Mouse (Mus musculus): ENCODE results near the gene Afmid. TPM values are rescaled to one million over a fixed set of nuclear protein-coding genes. Genes with fewer than 3 reads are reported as not detected.
A peak's percentile ranks its signal among the peaks of the same experiment; 100 is the strongest.

Afmid gene
- total and polyA plus RNA-seq, 3 experiments, result 5.0 to 7.5 (median 7.3) TPM

DNA sequence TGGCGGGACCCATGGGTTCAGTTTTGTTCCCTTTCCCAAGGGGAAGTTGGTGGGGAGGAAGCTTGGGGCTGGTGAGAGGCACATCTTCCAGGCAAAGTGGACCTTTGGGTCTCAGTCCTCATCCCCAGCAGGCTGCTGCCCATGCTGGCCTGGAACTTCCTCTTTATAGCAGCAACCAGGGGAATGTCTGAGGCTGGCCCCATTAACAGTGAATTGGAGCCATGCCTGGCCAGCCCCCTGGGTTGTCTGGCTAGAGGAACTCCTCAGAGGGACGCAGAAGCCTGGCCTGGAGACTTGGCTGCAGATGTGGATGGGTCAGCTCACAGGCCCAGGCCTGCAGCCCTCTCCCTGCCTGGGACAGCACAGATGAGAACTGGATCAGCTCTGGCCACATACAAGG lies 39.1 kb downstream of the Afmid start:
- Histone ChIP-seq H3K36me3 (replicated peaks in 1 of 2; ENCODE audit: control insufficient read depth in 1 of 2, insufficient read depth in 1 of 2, low read length in 1 of 2) (peaks cover 0 to 4% of the 10 kb centered on the region in 2 experiments), H3K79me2 (replicated peaks; ENCODE audit: control insufficient read depth, extremely low read depth, insufficient read depth, poor library complexity, severe bottlenecking) (no peaks in the 10 kb centered on the region), H3K9me3 (replicated peaks; ENCODE audit: low read length) (no peaks in the 10 kb centered on the region), H3K27me3 (replicated peaks) (peaks cover 31% of the 10 kb centered on the region), H3K4me3 (replicated peaks in 1 of 3; ENCODE audit: low read depth in 2 of 3, low read length in 2 of 3, poor library complexity in 1 of 3) (no peak overlapping the region), H3K4me2 (ENCODE audit: insufficient read depth, low read depth, poor library complexity, severe bottlenecking) (no peak overlapping the region), H3K9ac (ENCODE audit: insufficient read depth, low read depth) (no peak overlapping the region), H3K27ac (ENCODE audit: insufficient read depth, low read depth) (no peak overlapping the region), H3K4me1 (ENCODE audit: control insufficient read depth in 1 of 2, insufficient read depth in 2 of 2) (peaks cover 11 to 22% of the 10 kb centered on the region in 2 experiments)
- TF ChIP-seq GABPA (IDR thresholded peaks at IDR 0.05; ENCODE audit: insufficient replicate concordance, low read depth, low read length) (no peak), MEF2A (IDR thresholded peaks at IDR 0.05; ENCODE audit: borderline replicate concordance, low read depth, low read length) (no peak)
- dilution Hi-C loops (cut with MboI; ENCODE audit: extremely low pct_ligation_motif_present, extremely low pct_unique_long_range_greater_than_20kb, low sequenced_read_pairs), result no loop called here
- no peak for DNase-seq (ENCODE audit: extremely low read depth)
- in situ Hi-C loops (cut with MboI; ENCODE audit: low pct_ligation_motif_present, low pct_unique_long_range_greater_than_20kb, low sequenced_read_pairs), result loop anchor here (5.0 to 10.0 kb wide), 2 partner anchors 227 to 350 kb away; no protein-coding TSS in a partner anchor

DNA sequence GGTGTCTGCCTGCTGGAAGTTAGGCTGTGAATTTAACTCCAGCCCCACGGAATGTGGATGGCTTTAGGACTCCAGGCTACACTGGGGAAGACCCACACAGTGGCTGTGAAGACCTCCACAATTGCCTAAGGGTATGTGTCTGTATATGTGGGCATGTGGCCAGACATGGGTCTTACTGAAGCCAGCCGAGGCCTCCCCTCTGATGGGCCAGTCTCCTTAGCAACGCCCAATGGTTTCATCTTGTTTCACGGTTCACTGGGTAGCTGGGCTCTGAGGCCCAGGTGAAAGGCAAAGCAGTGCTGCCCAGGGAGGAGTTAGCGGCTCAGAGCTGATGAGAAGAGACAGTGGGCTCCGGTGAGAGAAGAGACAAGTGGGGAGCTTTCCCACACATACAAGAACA lies 40.3 kb downstream of the Afmid start:
- Histone ChIP-seq H3K9me3 (replicated peaks; ENCODE audit: low read length) (no peaks in the 10 kb centered on the region), H3K36me3 (replicated peaks in 1 of 2; ENCODE audit: control insufficient read depth in 1 of 2, insufficient read depth in 1 of 2, low read length in 1 of 2) (no peaks in the 10 kb centered on the region), H3K27ac (ENCODE audit: insufficient read depth, low read depth) (no peak overlapping the region), H3K4me2 (ENCODE audit: insufficient read depth, low read depth, poor library complexity, severe bottlenecking) (no peak overlapping the region), H3K9ac (ENCODE audit: insufficient read depth, low read depth) (no peak overlapping the region), H3K4me1 (ENCODE audit: control insufficient read depth in 1 of 2, insufficient read depth in 2 of 2) (peaks cover 12 to 29% of the 10 kb centered on the region in 2 experiments), H3K79me2 (replicated peaks; ENCODE audit: control insufficient read depth, extremely low read depth, insufficient read depth, poor library complexity, severe bottlenecking) (no peaks in the 10 kb centered on the region), H3K4me3 (replicated peaks in 1 of 3; ENCODE audit: low read depth in 2 of 3, low read length in 2 of 3, poor library complexity in 1 of 3) (no peak overlapping the region), H3K27me3 (replicated peaks) (peaks cover 37% of the 10 kb centered on the region)
- dilution Hi-C loops (cut with MboI; ENCODE audit: extremely low pct_ligation_motif_present, extremely low pct_unique_long_range_greater_than_20kb, low sequenced_read_pairs) (no loop called here), in situ Hi-C loops (cut with MboI; ENCODE audit: low pct_ligation_motif_present, low pct_unique_long_range_greater_than_20kb, low sequenced_read_pairs) (loop anchor here (5.0 to 10.0 kb wide), 2 partner anchors 226 to 349 kb away; no protein-coding TSS in a partner anchor)
- DNase-seq (ENCODE audit: extremely low read depth), result no peak
- TF ChIP-seq ZC3H11A (IDR thresholded peaks at IDR 0.05; ENCODE audit: low read depth, low read length) (no peak), JUND (conservative IDR thresholded peaks at IDR 0.05; ENCODE audit: low read depth, low read length) (no peak), NRF1 (IDR thresholded peaks at IDR 0.05; ENCODE audit: low read depth, low read length) (no peak), POLR2AphosphoS2 (IDR thresholded peaks at IDR 0.05; ENCODE audit: low read depth, low read length) (no peak), MYC (IDR thresholded peaks at IDR 0.05; ENCODE audit: low read depth, low read length) (no peak), ZKSCAN1 (IDR thresholded peaks at IDR 0.05; ENCODE audit: borderline replicate concordance, low read depth, low read length) (no peak)

DNA sequence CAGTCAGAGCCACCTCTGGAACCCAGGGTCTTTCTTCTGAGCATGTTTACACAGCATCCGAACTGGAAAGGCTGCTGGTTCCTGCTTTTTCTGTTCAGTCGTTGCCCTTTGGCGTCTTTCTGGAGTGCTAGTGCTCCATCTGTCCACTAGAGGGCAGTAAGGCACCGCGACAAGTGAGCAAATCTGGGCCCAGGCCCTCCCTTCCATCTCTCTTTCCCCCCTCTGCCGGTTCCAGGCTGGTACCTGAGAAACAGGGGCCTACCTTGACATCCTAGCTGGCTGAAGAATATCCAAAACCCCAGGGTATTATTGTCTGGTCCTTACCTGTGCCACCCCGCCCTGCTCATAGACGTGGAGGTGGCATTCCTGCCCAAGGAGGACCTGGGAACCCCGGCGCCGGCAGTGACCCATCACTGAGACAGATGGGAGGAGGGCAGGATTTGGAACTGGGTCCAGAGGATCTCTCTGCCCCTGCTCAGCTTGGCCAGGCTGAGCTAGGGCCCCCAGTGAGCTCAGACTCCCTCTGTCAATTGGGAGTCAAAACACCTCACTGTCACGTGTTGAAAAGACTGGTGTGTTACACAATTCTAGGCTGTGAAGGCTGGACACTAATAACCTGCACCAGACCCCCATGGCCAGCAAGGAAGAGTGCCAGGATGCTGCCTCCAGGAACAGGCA lies 45.1 kb downstream of the Afmid start:
- Histone ChIP-seq H3K4me1 (ENCODE audit: control insufficient read depth in 1 of 2, insufficient read depth in 2 of 2) (peaks cover 23 to 38% of the 10 kb centered on the region in 2 experiments), H3K36me3 (replicated peaks in 1 of 2; ENCODE audit: control insufficient read depth in 1 of 2, insufficient read depth in 1 of 2, low read length in 1 of 2) (no peaks in the 10 kb centered on the region), H3K27ac (ENCODE audit: insufficient read depth, low read depth) (no peak overlapping the region), H3K4me3 (replicated peaks in 1 of 3; ENCODE audit: low read depth in 2 of 3, low read length in 2 of 3, poor library complexity in 1 of 3) (no peak overlapping the region), H3K27me3 (replicated peaks) (peaks cover 58% of the 10 kb centered on the region), H3K9ac (ENCODE audit: insufficient read depth, low read depth) (no peak overlapping the region), H3K4me2 (ENCODE audit: insufficient read depth, low read depth, poor library complexity, severe bottlenecking) (no peak overlapping the region), H3K79me2 (replicated peaks; ENCODE audit: control insufficient read depth, extremely low read depth, insufficient read depth, poor library complexity, severe bottlenecking) (no peaks in the 10 kb centered on the region), H3K9me3 (replicated peaks; ENCODE audit: low read length) (peaks cover 4% of the 10 kb centered on the region)
- in situ Hi-C loops (cut with MboI; ENCODE audit: low pct_ligation_motif_present, low pct_unique_long_range_greater_than_20kb, low sequenced_read_pairs) (loop anchor here (5.0 kb wide), 2 partner anchors 96 to 151 kb away; no protein-coding TSS in a partner anchor), dilution Hi-C loops (cut with MboI; ENCODE audit: extremely low pct_ligation_motif_present, extremely low pct_unique_long_range_greater_than_20kb, low sequenced_read_pairs) (no loop called here)
- TF ChIP-seq ZKSCAN1 (IDR thresholded peaks at IDR 0.05; ENCODE audit: borderline replicate concordance, low read depth, low read length) (no peak), TCF12 (IDR thresholded peaks at IDR 0.05; ENCODE audit: low read depth, low read length) (peak; percentile 63; the same call in 1 of the 2 replicates), CHD1 (IDR thresholded peaks at IDR 0.05; ENCODE audit: low read depth, low read length) (no peak), MYC (IDR thresholded peaks at IDR 0.05; ENCODE audit: low read depth, low read length) (peak; percentile 41; the same call in 1 of the 2 replicates), ZNF384 (IDR thresholded peaks at IDR 0.05; ENCODE audit: low read depth, low read length) (no peak), ETS1 (conservative IDR thresholded peaks at IDR 0.05; ENCODE audit: low read depth, low read length) (no peak), MAZ (IDR thresholded peaks at IDR 0.05; ENCODE audit: low read depth, low read length) (peak; percentile 84; the same call in 1 of the 2 replicates), SMC3 (IDR thresholded peaks at IDR 0.05; ENCODE audit: low read depth, low read length) (peak; percentile 99), NRF1 (IDR thresholded peaks at IDR 0.05; ENCODE audit: low read depth, low read length) (0 out of 2 replicates have a peak, but pooled peaks have one; percentile 27), NELFE (IDR thresholded peaks at IDR 0.05; ENCODE audit: low read depth, low read length) (peak; percentile 59; the same call in 1 of the 2 replicates), SIN3A (IDR thresholded peaks at IDR 0.05; ENCODE audit: low read length) (peak; percentile 23; the same call in 1 of the 2 replicates), JUND (conservative IDR thresholded peaks at IDR 0.05; ENCODE audit: low read depth, low read length) (peak; percentile 50; the same call in 1 of the 2 replicates), ZC3H11A (IDR thresholded peaks at IDR 0.05; ENCODE audit: low read depth, low read length) (peak; percentile 97), ELF1 (IDR thresholded peaks at IDR 0.05; ENCODE audit: low read depth, low read length) (peak; percentile 51), MEF2A (IDR thresholded peaks at IDR 0.05; ENCODE audit: borderline replicate concordance, low read depth, low read length) (peak; percentile 63), CTCF (conservative IDR thresholded peaks at IDR 0.05 in 1 of 2, IDR thresholded peaks at IDR 0.05 in 1 of 2; ENCODE audit: low read depth in 2 of 2, low read length in 2 of 2) (peak; percentile 98 to 99), IRF4 (IDR thresholded peaks at IDR 0.05; ENCODE audit: low read depth, low read length) (peak; percentile 72; the same call in 1 of the 2 replicates)
- peak; percentile 92 for DNase-seq (ENCODE audit: extremely low read depth)
